Mouse (Mus musculus) c-Kit-positive CD71-positive TER-119-positive erythroid progenitor cells, embryonic 14.5 days (primary cell): ENCODE measurements around the gene Cep97.

Experiments
- DNase-seq: peaks from one replicate; pipeline ENCODE4 v3.0.0-alpha.2; 2013; ENCODE audit warnings: low spot score

Gene Cep97

DNA sequence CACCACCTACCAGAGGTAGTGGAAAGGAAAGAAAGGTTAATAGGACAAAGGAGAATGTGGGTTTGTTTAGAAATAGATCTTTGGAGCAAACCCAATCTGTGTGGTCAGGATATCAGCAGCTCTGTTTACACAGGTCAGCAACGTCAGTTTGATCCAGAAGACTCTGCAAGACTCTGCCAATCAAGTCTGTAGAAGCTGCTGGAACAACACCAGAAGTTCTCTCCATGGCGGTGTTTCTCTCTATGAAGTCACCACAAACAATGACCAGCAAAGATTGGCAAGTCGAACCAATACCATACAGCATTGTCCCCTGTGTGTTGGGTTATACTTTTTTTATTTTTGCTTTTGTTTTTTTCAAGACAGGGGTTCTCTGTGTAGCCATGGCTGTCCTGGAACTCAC, 12.6 kb upstream of the Cep97 start:
- DNase-seq, result no peak

GRCm38 (mm10) chr16:55940781-55941180, 6.1 kb upstream of the Cep97 start:
- no peak for DNase-seq

DNA sequence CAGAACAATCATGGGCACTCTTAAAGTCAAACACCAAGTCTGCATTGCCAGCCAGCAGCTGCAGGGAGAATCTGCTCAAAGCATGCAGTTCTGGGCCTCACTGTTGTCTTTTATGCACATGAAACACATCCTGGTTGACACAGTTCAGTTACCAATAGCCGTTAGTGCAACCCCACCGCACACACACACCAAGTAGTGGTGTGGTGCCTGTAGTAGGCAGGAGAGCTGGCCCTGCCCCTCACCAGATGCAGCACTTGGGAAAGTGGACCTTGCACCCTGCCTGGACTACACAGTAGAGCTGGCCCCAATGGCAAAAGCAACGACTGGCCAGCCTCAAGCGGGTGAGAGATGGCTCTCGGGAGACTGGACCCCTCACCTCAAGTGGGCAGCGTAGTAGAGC, 5.0 kb upstream of the Cep97 start:
- DNase-seq, result no peak

- DNase-seq, result no peak
Measured at GRCm38 (mm10) chr16:55938761-55939160, 4.1 kb upstream of the Cep97 start.

GRCm38 (mm10) chr16:55933681-55934343, 843 bp downstream of the Cep97 start:
- peak; percentile 54 for DNase-seq

DNA sequence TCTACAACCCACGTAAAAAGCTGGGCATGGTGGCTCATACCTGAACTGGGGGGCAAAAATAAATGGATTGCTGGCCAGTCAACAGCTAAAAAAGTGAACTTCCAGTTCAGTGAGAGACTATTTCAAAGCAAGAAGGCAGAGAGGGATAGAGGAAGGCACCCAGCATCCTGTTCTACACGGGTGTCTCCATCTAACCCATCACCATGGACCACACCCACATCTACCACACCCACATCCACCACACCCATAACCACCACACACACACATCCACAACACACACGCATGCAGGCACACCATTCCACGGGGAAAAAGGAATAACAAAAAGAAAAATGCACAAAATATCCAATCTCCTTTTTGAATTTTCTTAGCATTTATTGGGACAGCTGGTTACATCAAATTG, 10.6 kb downstream of the Cep97 start:
- peak; percentile 17 for DNase-seq

- DNase-seq, result no peak
Measured at GRCm38 (mm10) chr16:55922079-55922478, 12.6 kb downstream of the Cep97 start.

DNA sequence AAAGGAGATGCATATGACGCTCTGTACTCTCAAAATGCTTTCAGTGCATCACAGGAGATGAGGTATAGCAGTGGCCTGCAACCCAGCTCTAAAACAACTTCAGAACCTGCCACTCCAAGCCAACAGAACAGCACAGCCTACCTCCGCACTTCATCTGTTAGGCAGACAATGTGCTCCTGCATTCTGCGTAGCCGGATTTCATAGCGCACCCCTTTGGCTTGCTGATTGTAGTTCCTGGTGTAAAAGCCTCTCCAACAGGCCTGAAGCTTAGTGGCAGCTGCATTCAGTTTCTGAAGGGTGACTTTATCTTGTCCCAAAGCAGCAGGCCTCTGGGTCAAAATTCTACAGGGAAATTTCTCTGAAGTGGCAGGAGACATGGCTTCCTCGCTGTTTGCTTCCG, 19.9 kb downstream of the Cep97 start:
- no peak for DNase-seq

DNA sequence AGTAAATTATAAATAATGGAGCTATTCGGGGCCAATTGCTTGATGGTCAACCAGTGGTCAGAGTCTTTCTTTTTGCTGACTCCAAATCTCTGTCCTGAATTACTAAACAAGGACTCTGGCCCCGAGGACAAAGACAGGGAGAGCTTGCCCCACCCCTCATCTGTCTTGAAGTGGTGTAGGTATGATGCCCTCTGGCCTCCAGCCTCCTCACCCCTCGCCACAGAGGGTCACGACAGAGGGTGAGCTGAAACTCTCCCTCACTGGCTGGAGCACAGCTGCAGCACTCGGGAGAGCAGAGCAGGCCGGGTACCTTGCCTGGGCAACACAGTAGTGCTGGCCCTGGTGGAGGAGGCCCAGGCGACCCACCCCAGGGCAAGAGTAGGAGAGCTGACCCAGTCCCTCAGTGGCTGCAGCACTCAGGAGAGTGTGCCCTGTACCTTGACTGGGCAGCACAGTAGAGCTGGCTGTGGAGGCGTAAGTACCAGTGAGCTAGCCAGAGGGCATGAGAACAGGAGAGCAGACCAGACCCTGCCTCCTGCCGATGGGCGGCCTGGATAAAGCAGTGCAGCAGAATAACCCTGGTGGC, 24.4 kb downstream of the Cep97 start:
- no peak for DNase-seq

DNA sequence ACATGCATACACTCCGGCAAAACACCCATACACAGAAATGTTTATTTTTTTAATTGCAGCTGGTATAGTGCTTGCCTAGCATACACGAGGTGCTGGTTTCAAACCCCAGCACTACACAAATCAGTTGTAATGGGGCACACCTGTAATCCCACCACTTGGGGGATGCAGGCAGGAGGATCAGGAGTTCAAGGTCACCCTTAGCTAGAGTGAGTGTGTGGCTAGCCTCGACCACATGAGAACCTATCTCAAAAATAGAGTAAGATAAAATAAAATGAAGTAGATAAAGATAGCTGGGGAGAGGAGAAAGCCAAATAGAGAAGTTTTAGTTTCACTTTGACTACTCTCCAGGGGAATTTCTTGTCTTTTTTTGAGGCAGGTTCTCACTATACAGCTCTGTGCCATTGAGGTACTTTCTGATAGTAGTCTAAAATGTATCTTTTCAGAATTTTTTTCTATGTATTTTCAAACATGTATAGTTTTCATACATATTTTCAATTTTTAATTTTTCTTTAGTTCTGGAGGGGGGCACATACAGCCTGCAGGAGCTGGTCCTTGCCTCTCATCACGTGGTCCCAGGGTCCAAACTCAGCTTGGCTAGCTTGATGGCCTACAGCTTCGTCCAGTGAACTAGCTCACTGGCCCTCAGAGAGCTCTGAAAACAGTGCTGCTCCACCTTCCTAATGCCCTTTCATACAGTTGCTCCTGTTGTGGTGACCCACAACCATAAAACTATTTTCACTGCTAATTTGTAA, 27.6 kb downstream of the Cep97 start:
- no peak for DNase-seq

- no peak for DNase-seq
Measured at GRCm38 (mm10) chr16:55905370-55905769, 29.3 kb downstream of the Cep97 start.

- DNase-seq, result no peak
Measured at GRCm38 (mm10) chr16:55901839-55902756, 32.6 kb downstream of the Cep97 start.

DNA sequence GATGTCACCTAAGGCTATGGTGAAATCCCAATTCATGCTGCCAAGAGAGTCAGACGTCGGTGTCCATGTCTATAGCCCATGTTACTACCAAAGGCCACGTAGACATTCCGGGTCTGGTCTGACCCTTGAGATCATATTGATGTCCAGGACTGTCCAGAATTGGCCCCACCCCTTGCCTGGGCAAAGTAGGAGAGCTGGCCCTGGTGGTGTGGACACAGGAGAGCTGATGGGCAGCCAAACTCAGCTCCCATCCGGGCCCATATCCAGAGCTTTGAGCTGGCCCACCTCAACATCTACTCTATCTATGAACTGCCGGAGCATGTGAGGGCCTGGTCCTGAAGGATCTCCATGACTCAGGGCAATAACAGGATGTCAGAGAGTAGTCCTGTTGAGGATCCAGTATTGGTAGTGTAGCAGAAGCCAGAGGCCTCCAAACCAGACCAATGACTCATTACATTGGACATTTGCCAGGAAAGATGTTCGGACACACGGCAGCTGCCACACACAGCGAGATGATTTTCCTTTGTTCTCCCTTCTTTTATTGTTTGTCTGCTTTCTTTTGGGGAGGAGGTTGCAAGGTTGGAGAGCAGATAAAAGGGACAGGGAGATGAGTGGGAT, 36.2 kb downstream of the Cep97 start:
- DNase-seq, result no peak

DNA sequence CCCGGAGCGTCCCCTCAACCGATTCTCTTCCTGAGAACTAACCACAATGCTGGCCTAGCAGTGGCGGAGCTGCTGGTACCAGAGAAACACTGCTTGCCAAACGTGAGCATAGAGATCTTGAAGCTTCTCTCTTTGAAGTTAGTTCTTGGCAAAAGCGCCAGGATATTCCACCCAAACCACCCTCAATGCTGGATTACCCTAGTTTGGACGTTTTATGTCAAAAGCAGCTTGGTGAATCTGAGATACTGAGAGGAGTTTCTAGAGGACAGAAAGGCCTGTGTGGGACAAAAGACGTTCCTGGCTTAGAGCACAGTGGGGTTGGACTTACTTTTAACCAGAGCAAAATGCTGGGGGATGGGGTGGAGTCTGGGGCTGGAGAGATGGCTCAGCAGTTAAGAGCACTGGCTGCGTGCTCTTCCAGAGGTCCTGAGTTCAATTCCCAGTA, 39.0 kb downstream of the Cep97 start:
- DNase-seq, result peak; percentile 56

DNA sequence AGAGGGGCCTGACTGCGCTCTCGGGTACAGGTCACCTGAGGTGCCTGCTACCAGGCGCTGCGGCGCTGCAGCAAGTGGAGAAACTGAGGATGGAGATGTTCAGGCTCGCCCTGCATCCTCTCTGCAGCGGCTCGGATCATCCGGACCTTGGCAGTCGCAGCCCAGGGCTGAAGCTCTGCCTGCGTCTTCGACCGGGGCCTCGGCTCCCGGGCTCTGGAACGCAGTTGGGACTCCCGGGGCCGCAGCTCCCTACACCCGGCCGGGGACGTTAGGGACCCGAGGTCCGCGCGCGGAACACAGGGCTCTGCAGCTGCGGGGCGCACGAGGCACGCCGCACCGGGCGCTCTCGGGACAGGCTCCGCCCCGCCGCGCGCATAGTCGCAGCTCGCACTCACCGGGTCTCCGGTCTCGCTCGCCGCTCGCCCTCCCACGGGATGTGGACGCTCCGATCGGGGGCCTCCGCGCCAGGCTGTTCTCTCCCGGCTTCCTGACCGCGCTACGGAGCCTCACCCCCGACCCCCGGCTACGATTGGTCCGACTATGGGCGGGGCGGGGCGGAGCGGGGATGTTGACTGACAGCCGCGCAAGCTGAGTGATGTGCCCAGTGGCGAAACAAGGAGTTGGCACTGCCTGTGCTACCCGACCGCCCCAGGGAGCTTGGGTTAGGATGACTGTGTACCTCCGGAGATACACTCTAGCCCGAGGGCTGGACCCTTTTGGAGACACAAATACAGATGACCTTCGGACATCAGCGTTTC, 39.6 kb downstream of the Cep97 start, which contains the start of gene Nxpe3:
TSS of gene Nxpe3 (minus strand) at position 393 of the 758 bp plus-strand sequence.
- DNase-seq, result peak; percentile 73

DNA sequence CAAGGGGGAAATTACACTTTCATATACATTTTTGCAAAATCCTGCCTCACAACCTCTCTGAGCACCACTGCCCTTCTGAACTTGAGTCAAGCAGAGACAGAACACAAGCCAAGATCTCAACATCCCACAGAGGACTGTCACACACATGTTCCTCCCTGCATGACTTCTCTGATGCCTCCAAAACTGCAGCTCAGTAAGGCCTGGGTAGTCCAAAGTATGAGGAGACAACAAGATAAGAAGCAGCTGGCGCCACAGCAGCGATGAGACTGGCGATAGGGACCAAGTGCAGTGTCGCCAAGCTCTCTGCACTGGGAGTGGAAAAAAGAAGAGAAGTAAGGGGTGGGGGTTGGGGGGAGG, 40.1 kb downstream of the Cep97 start:
- DNase-seq, result peak; percentile 46

DNA sequence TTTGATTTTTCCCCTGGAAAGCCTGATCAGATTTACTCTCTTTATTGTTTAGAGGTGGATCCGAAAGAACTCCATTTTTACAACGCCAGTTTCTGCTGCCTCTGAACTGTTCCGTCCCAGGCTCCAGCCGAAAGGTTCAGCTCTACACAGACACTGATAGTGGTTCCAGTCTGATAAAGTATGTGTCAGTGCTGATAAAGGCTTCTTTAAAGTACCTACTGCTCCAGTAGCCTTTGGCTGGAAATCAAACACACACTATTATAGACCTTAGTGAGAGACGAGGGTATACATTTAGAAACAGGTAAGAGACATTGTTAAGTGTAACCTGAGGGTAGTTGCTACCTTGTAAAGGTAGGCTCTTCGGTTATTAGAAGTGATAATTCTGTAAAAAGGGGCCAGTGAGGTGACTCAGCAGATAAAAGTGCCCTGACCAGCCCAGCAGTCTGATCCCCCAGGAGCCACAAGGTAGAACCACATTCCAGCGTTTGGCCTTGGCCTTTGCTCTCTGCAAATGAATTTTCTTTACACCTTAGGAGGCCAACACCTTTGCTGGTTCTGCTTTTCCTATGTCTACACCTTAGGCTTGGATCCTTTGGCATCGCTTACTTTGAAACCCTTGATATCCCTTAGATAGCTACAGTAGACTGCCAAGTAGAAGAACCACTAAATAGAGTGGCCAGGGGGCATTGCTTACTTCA, 41.1 kb downstream of the Cep97 start:
- no peak for DNase-seq

GRCm38 (mm10) chr16:55892484-55892883, 42.2 kb downstream of the Cep97 start:
- no peak for DNase-seq

- DNase-seq, result no peak
Measured at GRCm38 (mm10) chr16:55891346-55891745, 43.3 kb downstream of the Cep97 start.
